Mouse (Mus musculus): ENCODE measurements around the gene Sdk1.

Gene Sdk1

GRCm38 (mm10) chr5:141447247-141447646 lies 206.0 kb downstream of the Sdk1 start:
- no peak for DNase-seq (ENCODE audit: low spot score)

GRCm38 (mm10) chr5:141463417-141463816 lies 222.1 kb downstream of the Sdk1 start:
- DNase-seq (ENCODE audit: low spot score) = no peak

DNA sequence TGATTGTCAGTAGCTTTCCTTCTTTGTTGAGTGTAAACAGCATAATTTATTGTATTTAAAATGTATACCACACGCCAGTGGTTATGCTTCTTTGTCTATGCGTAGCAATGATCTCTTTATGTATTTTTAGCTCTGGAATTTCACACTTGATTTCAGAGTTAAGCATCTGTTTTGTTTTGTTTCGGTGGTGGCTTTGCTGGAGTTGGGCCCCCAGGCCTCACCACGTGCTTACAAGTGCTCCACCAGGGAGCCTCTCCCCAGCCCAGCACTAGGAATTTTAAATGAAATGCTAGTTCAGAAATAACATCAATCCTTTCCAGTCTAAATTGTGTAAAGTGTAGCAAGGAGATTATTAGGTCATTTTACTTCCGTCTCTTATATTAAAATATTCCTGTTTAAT lies 227.5 kb downstream of the Sdk1 start:
- no peak for DNase-seq (ENCODE audit: low spot score)

DNA sequence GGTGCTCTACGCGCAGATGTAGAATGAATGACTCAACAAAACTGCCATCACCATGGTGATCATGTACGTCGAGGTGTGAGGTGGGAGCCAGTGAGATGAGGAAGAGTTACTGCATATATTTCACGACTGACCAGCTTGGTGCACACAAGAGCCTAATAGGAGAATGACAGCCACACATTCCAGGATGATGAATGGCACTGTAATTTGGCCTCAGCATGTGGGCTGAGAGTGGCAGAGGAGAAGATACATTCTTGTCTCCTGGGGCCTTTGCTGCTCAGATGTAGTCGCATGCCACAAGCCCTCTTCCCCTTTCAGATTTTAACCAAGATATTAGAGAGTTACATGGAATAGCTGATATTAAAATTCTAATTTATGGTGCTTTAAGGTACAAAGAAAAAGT lies 264.0 kb downstream of the Sdk1 start:
- no peak for DNase-seq (ENCODE audit: low spot score)

- no peak for DNase-seq (ENCODE audit: low spot score)
Measured at GRCm38 (mm10) chr5:141506344-141506743, 265.1 kb downstream of the Sdk1 start.

GRCm38 (mm10) chr5:141524801-141525715 lies 283.8 kb downstream of the Sdk1 start:
- no peak for DNase-seq (ENCODE audit: low spot score)

GRCm38 (mm10) chr5:141540193-141540592 lies 298.9 kb downstream of the Sdk1 start:
- no peak for DNase-seq (ENCODE audit: low spot score)

GRCm38 (mm10) chr5:141542890-141543666 lies 301.8 kb downstream of the Sdk1 start:
- no peak for DNase-seq (ENCODE audit: low spot score)

DNA sequence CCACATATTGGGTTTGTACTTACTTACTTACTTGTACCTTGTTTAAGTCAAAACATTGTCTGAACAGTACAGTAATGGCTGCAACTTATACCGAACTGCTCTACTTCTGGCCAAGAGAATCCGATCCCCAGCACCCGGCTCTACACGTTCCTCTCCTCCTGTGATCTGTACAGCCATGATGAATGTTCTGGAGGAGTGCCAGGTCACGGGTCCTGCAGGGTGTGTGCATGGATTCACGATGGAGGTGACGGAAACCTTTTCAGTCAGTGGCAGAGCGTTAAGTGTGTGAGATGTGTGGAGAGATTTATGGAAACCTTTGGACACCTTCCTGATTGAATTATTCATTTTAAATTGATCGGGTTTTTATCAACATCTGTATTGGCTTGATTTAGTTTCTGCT lies 312.2 kb downstream of the Sdk1 start:
- DNase-seq (ENCODE audit: low spot score) = no peak

DNA sequence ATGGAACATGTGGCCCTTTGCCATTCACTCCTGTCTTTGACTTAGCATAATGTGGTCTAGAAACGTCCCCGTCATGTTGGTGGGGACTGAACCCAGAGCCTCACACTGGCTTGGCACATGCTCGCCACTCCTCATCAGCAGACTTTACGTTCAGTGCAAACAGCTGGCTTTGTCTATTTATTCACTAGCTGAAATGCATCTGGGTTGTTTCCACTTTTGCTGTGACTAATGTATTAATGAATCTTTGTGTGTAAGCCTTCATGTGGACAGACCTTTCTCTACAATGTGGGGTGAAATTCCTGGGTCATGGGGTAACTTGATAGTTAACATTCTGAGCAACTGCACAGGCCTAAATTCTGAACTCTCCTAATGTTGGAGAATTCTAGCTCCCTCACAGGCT lies 317.4 kb downstream of the Sdk1 start:
- DNase-seq (ENCODE audit: low spot score) = no peak

DNA sequence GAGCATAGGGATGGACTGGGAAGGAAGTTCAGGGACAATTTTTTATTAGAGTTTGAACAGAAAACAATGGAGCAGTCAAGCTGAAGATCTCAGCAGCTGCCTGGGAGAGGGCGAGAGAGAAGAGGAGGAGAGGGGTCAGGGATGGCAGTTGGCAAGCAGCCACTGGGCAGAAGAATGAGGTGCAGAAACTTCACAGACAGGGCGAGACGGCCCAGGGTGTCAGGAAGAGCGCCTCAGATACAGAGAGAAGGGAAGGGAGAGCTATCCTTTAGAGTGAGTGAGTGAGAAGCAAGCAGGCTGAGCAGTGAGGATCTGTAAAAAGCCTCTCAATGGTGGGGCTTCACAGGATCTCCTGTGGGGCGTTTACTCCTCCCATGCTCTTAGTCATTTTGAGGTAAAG lies 319.0 kb downstream of the Sdk1 start:
- DNase-seq (ENCODE audit: low spot score) = no peak

DNA sequence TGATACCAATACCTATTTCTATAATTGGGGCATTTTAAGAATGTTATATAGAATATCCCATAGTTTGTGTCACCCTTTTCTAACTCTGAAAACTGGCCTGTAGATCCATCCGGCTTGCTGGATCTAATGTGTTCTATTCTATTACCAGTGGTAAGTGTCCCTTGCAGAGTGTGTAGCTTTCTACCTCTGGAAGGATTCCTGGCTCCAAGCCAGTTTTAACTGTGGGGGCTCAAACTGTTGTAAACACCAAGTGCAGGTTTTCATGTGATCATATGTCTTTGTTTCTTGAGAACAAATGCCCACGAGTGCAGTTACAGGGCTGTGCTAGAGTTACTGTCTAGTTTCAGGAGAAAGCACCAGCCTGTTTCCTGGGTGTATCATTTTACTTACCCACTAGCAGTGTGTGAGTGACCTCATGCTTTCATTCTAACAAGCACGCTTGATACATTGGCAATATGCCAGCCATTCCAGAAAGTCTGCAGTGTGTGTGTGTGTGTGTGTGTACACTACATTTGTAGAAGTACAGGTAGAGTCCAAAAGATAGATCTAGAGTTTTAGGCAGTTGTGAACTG lies 320.8 kb downstream of the Sdk1 start:
- no peak for DNase-seq (ENCODE audit: low spot score)

DNA sequence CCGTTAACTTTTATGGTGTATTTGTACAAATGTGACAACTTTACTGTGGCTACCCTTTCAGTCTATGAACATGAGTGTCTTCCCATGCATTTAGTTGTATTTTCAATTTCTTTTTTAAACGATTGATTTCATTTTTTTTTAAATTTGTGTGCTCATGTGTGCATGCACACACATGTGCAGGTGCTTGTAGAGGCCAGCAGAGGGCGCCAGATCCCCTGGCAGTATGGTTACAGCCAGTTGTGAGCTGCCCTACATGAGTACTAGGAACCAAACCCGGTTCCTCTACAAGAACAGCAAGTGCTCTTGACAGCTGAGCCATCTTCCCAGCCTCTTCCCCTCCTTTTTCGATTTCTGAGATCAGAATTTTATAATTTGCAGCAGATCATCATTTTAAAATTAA lies 322.9 kb downstream of the Sdk1 start:
- no peak for DNase-seq (ENCODE audit: low spot score)

DNA sequence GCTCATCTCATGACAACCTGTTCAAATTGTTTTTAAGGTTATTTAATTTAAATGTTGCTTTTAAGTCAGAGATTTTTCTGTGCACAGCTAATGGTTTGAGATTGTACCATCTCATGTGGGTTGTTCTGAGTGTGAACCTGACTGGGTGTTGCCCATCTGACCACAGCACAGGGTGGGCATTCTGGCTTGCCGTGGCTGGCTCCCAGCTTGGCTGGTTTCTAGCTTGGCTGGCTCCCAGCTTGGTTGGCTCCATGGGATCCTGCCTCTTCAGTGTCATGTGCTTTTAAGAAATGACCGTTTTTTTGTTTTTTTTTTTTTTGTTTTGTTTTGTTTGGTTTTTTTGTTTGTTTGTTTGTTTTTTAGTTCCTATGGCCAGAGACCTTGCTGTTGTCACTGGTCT lies 326.8 kb downstream of the Sdk1 start:
- DNase-seq (ENCODE audit: low spot score) = no peak

DNA sequence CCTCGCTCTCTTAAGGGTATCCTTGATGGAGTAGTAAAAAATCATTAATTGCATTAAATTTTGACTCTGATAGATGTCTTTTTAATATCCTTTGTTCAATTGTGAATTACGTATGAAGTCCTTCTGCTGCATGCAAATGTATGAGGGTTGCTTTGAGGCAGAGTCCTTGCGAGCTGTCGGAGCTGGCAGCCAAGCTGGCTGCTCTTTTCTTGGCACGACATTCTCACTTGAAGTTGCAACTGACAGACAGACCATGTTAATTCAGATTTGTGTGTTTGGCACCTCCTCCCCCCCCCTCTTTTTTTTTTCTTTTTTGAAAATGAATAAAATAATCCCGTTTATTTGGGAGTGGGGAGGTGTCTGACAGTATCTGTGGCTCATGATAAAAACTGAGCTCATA lies 329.2 kb downstream of the Sdk1 start:
- DNase-seq (ENCODE audit: low spot score) = no peak

- DNase-seq (ENCODE audit: low spot score) = no peak
Measured at GRCm38 (mm10) chr5:141574263-141574662, 333.0 kb downstream of the Sdk1 start.

GRCm38 (mm10) chr5:141591246-141591645 lies 350.0 kb downstream of the Sdk1 start:
- no peak for DNase-seq (ENCODE audit: low spot score)

GRCm38 (mm10) chr5:141612721-141613120 lies 371.4 kb downstream of the Sdk1 start:
- DNase-seq (ENCODE audit: low spot score) = no peak

DNA sequence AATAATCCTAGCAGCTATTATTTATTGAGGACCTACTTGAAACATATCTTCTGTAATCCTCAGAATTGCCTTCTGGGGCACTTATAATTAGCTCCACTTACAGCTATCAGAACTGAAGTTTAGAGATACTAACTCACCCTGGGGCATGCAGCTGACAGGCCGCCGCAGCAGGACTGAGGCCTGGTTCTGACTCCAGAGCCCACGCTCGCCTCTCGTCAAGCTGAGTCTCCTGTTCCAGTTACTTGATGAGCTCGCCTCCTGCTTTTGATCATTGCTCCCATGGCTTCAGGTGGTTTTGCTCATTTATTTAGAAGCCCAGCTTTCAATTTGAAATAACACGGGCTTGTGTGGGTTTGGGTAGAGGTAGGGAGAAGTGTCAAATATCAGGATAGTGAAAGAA lies 374.5 kb downstream of the Sdk1 start:
- DNase-seq (ENCODE audit: low spot score) = no peak

- DNase-seq (ENCODE audit: low spot score) = no peak
Measured at GRCm38 (mm10) chr5:141617660-141618059, 376.4 kb downstream of the Sdk1 start.

- no peak for DNase-seq (ENCODE audit: low spot score)
Measured at GRCm38 (mm10) chr5:141625401-141625800, 384.1 kb downstream of the Sdk1 start.

DNA sequence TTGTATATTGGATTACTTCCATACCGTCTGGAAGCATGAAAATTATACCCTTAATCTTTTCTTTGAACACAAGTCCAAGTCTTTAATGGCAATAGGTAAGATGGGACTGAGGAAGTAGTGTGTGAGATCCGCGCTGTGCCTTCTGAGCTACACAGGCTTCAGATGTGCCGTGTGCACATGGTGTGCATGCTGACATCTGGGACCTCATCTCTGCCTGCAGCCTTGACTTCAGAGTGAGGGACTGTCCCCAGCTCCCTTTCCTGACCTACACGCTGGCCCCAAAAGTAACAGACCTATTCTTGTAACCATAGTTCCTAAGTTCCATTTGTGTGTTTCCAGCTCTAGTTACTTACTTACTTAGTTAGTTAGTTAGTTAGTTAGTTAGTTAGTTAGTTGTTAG lies 390.4 kb downstream of the Sdk1 start:
- DNase-seq (ENCODE audit: low spot score) = no peak

GRCm38 (mm10) chr5:141633271-141633670 lies 392.0 kb downstream of the Sdk1 start:
- no peak for DNase-seq (ENCODE audit: low spot score)

Data from lung, postnatal 25 days (tissue).